ENCODE assay signal across 26 mouse cellular contexts in the genomic region with DNA sequence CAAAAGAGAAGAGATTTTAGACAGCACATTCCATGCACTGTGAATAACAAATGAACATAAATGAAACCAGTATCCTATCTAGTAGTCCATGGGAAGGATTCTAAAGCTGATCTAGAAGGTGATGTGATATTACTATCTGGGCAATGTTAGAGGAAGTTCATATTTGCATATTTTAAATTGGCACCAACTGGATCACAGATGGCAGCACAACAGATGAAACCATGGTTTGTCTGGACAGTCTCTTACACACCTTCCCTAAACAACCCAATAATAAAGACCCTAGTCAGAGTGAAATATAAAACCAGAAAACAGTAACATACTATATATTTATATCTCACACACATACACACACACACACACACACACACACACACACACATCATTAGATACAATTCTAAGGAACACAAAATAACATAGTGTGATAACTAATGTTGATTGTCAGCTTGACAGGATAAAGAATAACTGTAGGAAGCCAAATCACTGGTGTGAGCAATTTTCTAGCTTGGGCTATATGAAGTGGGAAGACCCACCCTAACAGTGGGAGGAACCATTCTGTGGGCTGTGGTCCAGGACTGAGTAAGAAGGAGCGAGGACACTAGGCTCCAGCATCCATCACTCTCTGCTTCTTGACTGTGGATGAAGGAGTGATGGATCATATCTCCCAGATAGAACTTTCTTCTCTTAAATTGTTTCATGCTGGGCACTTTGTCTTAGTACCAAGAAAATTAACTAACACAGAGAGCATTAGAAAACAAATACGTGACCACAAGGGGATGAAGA.
"Had no signal": no experiment of that assay in that cellular context is flagged by ENCODE, and none has a peak within 500 bp of the region (broad histone marks: within the 10 kb centered on the region; RNA-seq: fewer than 3 reads in every experiment).

No protein-coding gene starts in this region.

- ATAC-seq: hindbrain, embryonic 16.5 days; inflammation-experienced regulatory T-cells, adult 6 months; intestine, embryonic 15.5 days; intestine, postnatal 0 days; liver, postnatal 0 days had no signal

- H3K27ac ChIP-seq: gastrocnemius, adult 2 months; heart, adult 2 months; heart, embryonic 13.5 days; heart, embryonic 15.5 days; hindbrain, embryonic 10.5 days; hindbrain, embryonic 12.5 days; hindbrain, embryonic 14.5 days; intestine, embryonic 15.5 days; layer of hippocampus, adult 2 months; limb, embryonic 10.5 days; limb, embryonic 12.5 days; liver, embryonic 13.5 days; liver, embryonic 15.5 days had no signal

- DNase-seq: gastrocnemius, adult 2 months; gastrocnemius, postnatal 10 days; gastrocnemius, postnatal 25 days; heart, adult 2 months; heart, postnatal 4 days; kidney, adult 18-20 months; kidney, adult 8-10 months; kidney, postnatal 10 days; kidney, postnatal 25 days; kidney, postnatal 4 days; liver; liver, embryonic 13.5 days; liver, postnatal 0 days had no signal

- H3K4me3 ChIP-seq: gastrocnemius, adult 2 months; heart, adult 2 months; heart, embryonic 13.5 days; heart, embryonic 15.5 days; hindbrain, embryonic 10.5 days; hindbrain, embryonic 12.5 days; intestine, embryonic 15.5 days; layer of hippocampus, adult 2 months; limb, embryonic 10.5 days; limb, embryonic 12.5 days; liver, embryonic 13.5 days; liver, embryonic 15.5 days had no signal
